ENCODE assay signal across 8 mouse cellular contexts in genomic region chr4:41755338-41756305, GRCm38 (mm10). TPM values are rescaled to one million over a fixed set of nuclear protein-coding genes. Genes with fewer than 3 reads are reported as not detected.
DNase-seq lines count a peak whose midpoint lies in the region; ATAC-seq and TF ChIP-seq lines count a peak whose summit lies in the region.

TSS of gene Sigmar1 (minus strand) at chr4:41756157.

- peak within 1 kb of the TSS; percentile 87 for H3K27ac ChIP-seq in hindbrain, embryonic 13.5 days

- H3K9ac ChIP-seq in hindbrain, embryonic 13.5 days, result peak within 1 kb of the TSS; percentile 85

- H3K27me3 ChIP-seq in Patski, result no peaks in the 10 kb centered on the region
- H3K27me3 ChIP-seq in hindbrain, embryonic 13.5 days, result 0 out of 2 replicates have a peak, but pooled peaks cover 5% of the 10 kb centered on the region

- peak within 1 kb of the TSS; percentile 97 for H3K4me2 ChIP-seq in hindbrain, embryonic 13.5 days

- ATAC-seq in Patski, result peak; percentile 40
- peak; percentile 73 for ATAC-seq in hindbrain, embryonic 13.5 days (ENCODE audit: low FRiP score)

- WGBS in hindbrain, embryonic 13.5 days, result under 1% methylated on average over 57 of the region's 57 CpGs

- CTCF ChIA-PET in Patski (lab: Charles Lee), result interaction anchor here (1.5 kb wide), 1 partner anchor 14 kb away, joined by 3 read pairs; no protein-coding TSS in a partner anchor

- no peak for DNase-seq in Patski (ENCODE audit: low read depth, low spot score)
- peak; percentile 93 for DNase-seq in cerebellum, postnatal 14 days
- peak; percentile 67 to 73 for DNase-seq in frontal cortex, postnatal 25 days (ENCODE audit: low spot score in 2 of 2)
- DNase-seq in layer of hippocampus, postnatal 25 days (ENCODE audit: extremely low spot score in 1 of 2, low spot score in 1 of 2), result peak; percentile 75 to 79
- DNase-seq in lung, postnatal 14 days, result peak; percentile 87
- peak; percentile 83 for DNase-seq in ovary, postnatal 36 days (ENCODE audit: low spot score)
- peak; percentile 95 for DNase-seq in thymus, postnatal 14 days

- H3K4me3 ChIP-seq in hindbrain, embryonic 13.5 days, result peak within 1 kb of the TSS; percentile 72

- no peaks in the 10 kb centered on the region for H3K9me3 ChIP-seq in hindbrain, embryonic 13.5 days

- H3K4me1 ChIP-seq in hindbrain, embryonic 13.5 days (replicated peaks), result peaks cover 24% of the 10 kb centered on the region

- TF ChIP-seq CTCF in Patski (IDR thresholded peaks at IDR 0.05), result no peak

- POLR2A ChIA-PET in Patski (lab: Charles Lee), result no interaction called here

- H3K36me3 ChIP-seq in hindbrain, embryonic 13.5 days, result peaks cover 7% of the 10 kb centered on the region

- in situ Hi-C loops in Patski (cut with MboI; ENCODE audit: low pct_unique_long_range_greater_than_20kb), result no loop called here

RNA-seq across cellular contexts. Expression of gene Sigmar1, which starts in this region (rescaled TPM):
- 44.4 TPM for polyA plus RNA-seq in Patski (2021)
- 58.9 and 62.0 TPM in 2 replicates for polyA plus RNA-seq in hindbrain, embryonic 13.5 days (2015; fragmentation: Nextera tagmentation; extraction: Ambion mirVana)
- total RNA-seq in layer of hippocampus, postnatal 25 days (2021), result 10 to 100 TPM; 40.0 to 41.6 TPM
